Mouse (Mus musculus): ENCODE data around the gene Slc1a3. TPM values are rescaled to one million over a fixed set of nuclear protein-coding genes. Genes with fewer than 3 reads are reported as not detected.
A peak's percentile ranks its signal among the peaks of the same experiment; 100 is the strongest.

The Slc1a3 gene
- polyA plus RNA-seq, 2 experiments from 2014 or later = 0.24 TPM; not detected in 1

DNA sequence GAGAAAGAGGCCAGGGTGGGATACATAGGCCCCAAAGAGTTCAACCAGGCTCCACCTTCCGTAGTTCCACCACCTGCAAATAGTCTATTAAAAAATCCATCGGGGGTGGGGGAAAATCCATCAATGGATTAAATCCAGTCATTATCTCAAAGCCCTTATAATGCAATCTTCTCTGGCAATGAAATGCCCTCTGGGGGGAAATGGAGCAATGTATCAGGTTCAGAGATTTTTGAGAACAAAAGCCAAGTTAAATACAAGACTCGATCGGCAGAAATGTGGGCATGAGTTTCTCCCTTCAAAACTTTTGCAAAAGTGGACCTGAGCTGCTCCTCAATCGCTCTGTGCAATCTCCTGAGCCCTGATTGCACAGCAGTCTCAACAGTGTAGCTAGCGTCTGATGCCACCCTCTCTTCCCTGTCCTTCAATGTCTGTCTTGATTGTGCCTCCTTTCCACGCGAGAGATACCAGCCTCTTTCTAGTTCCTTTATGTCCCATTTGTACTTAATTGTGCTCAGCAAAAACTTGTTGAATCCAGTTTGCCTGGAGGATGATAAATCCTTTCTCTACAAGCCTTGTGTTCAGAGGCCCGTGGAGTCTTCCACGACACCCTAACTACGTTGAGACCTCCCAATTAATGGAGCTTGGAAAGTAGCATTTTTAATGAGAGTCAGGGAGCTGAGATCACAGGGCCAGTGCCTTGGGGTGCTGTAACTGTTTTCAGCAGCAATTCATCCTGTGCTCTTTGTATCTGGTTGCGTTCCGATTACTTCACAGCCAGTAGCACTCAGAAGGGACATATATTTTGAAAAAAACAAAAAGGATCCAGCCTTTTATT is 109.0 kb downstream of the Slc1a3 start:
- no peak for ATAC-seq

DNA sequence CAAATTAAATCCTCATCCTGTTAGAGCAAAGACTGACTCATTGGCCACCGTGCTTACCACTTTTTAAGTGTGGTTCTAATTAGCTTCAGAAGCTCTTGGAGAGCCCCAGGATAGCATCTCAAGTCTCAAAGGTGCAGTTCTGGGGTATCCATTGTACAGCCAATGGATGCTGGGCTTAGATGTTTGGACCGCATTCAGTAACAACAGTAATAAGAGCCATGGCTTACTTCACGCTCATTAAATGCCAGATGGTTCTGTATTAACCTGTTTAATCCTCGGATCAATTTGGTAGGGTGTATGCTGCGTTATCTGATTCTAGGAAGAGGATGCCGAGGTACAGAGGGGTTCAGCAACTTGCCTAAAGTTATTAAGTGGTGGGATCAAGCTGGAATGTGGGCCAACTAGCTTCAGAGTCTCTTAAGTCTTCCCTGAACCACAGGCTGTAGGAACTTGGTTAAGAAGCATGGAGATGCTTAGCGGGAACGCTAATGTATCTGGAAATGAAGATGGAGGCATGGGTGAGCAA is 114.1 kb downstream of the Slc1a3 start:
- ATAC-seq = no peak

DNA sequence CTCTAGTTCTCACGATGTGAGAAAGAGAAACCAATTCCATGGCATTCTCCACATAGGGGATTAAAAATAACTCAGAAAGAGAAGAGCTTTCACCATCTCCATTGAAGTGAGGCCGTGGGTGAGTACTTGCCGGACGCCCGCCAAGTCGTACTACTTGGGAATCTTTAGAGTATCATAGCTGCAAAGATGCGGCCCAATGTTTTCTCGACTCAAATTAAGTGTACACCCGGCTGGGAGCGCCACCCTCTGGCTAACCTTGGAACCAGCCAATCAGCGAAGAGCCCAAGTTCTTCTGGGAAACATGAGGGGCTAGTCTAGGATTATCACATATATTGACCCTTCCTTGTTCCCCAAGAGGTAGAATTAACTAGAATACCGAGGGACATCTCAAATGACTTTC is 115.3 kb downstream of the Slc1a3 start:
- ATAC-seq = no peak

DNA sequence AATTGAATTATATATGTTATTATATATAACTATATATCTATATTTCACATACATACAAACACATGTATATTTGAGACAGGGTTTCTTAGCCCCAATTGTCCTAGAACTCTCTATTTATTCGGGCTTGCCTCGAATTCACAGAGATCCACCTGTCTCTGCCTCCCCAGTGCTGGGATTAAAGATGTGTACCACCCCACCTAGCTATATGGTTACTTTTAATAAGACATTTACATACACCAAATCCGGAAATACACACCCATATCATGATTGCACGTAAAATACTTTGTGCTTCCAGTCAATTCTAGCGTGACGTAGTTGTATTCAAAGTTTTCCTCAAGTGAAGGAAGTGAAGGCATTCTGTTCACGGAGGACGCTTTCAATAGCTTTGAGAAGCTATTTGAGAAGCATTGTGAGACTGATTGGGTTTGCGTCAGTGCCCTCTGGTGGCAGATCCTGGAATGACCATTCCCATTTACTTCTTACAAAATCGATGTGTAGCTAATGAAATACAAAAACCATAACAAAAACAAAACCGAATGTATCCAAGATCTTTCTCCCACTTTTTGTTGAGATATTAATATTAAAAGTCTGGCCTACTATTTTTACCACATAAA is 121.0 kb downstream of the Slc1a3 start:
- ATAC-seq = peak; percentile 93

DNA sequence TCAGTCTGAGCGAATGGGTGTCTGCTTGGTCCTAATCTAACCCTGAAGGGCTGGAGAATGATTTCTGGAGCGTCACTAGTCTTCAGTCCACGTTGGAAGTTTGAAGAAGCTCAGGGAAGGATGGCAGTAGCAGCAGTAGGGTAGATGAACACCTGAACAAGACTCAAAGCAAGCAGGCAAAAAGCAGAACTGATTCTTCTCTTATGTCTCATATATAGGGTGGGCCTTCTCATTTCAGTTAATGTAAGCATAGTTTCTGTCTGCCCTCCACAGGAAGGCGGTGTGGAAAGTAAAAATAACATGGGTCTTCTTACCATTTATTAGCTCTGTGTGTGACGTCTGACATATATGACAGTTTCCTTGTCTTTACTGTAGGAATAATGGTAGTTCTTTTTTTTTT is 122.5 kb downstream of the Slc1a3 start:
- no peak for ATAC-seq

DNA sequence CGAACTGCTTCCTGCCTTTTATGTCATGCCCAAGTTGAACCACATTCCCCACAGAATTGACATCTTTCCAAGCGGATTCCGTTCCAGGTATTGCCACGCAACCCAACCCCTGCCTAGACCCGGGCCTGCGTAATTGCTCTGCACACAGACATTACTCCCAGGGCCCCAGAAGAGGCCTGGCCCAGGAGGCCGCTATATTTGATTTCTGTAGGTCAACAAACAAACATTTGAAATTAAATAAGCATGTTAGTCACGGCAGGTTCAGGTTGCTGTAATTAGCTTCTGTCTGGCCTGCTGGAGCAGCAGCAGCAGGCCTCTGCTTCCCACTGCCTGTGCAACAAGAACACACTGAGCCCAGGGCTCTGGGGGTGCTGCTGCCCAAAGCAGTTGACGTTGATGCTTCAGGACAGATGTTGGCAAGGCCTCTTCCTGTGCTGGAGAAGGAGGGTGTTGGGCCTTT is 123.7 kb downstream of the Slc1a3 start:
- no peak for ATAC-seq

Other genes starting within 250 kb of the Slc1a3 start
- gene Gm2310, start 190.8 kb downstream of the Slc1a3 start, polyA plus RNA-seq (2017; shearing (Covaris generic)) = under 1 TPM in 1 of 2 experiments, not detected in 1; 0.96 TPM